Mouse (Mus musculus) macrophage (primary cell): ENCODE data around the gene B3galnt1. TPM values are rescaled to one million over a fixed set of nuclear protein-coding genes. Genes with fewer than 3 reads are reported as not detected.

Experiments
- polyA plus RNA-seq: library from polyadenylated mRNA; stranded (reverse); fragments of 250-400 nt; gene quantifications from 3 replicates; pipeline ENCODE4 v1.2.4, GENCODE M21; 2018; ENCODE audit warnings: inconsistent platforms

Gene B3galnt1
- polyA plus RNA-seq, 1 experiment from 2014 or later = 50.0 TPM

Other genes with a start within 250 kb of the B3galnt1 start
- 33.1 to 54.8 TPM (median 37.2 TPM) in 3 replicates for gene Nmd3, start 123.0 kb upstream of the B3galnt1 start, polyA plus RNA-seq